Mouse (Mus musculus): ENCODE results near the gene Iqsec3.

The Iqsec3 gene

GRCm38 (mm10) chr6:121473093-121473821, at the start of gene Iqsec3:
Iqsec3 (minus strand) TSS chr6:121473678.
- peak; percentile 92 for DNase-seq

GRCm38 (mm10) chr6:121522106-121522705, 48.7 kb upstream of the Iqsec3 start:
- DNase-seq: no peak

GRCm38 (mm10) chr6:121521030-121521429, 47.6 kb upstream of the Iqsec3 start:
- DNase-seq: no peak

- DNase-seq: no peak
Measured at GRCm38 (mm10) chr6:121519896-121520295, 46.4 kb upstream of the Iqsec3 start.

GRCm38 (mm10) chr6:121519266-121519810, 45.9 kb upstream of the Iqsec3 start:
- DNase-seq: no peak

- no peak for DNase-seq
Measured at GRCm38 (mm10) chr6:121517726-121518125, 44.2 kb upstream of the Iqsec3 start.

- DNase-seq: no peak
Measured at GRCm38 (mm10) chr6:121510381-121510780, 36.9 kb upstream of the Iqsec3 start.

- DNase-seq: no peak
Measured at GRCm38 (mm10) chr6:121509871-121510270, 36.4 kb upstream of the Iqsec3 start.

GRCm38 (mm10) chr6:121508266-121508665, 34.8 kb upstream of the Iqsec3 start:
- DNase-seq: peak; percentile 48

GRCm38 (mm10) chr6:121501044-121501638, 27.7 kb upstream of the Iqsec3 start:
- peak; percentile 24 for DNase-seq

- DNase-seq: peak; percentile 64
Measured at GRCm38 (mm10) chr6:121499856-121500255, 26.4 kb upstream of the Iqsec3 start.

GRCm38 (mm10) chr6:121498819-121499535, 25.5 kb upstream of the Iqsec3 start:
- DNase-seq: peak; percentile 87

- DNase-seq: no peak
Measured at GRCm38 (mm10) chr6:121495606-121496005, 22.1 kb upstream of the Iqsec3 start.

GRCm38 (mm10) chr6:121495026-121495425, 21.5 kb upstream of the Iqsec3 start:
- DNase-seq: no peak

- no peak for DNase-seq
Measured at GRCm38 (mm10) chr6:121494319-121494718, 20.8 kb upstream of the Iqsec3 start.

GRCm38 (mm10) chr6:121491339-121491738, 17.9 kb upstream of the Iqsec3 start:
- no peak for DNase-seq

- no peak for DNase-seq
Measured at GRCm38 (mm10) chr6:121472273-121472672, 1.2 kb downstream of the Iqsec3 start.

GRCm38 (mm10) chr6:121468235-121468634, 5.2 kb downstream of the Iqsec3 start:
- DNase-seq: no peak

GRCm38 (mm10) chr6:121462628-121463340, 10.7 kb downstream of the Iqsec3 start:
- DNase-seq: no peak

- no peak for DNase-seq
Measured at GRCm38 (mm10) chr6:121457381-121457780, 16.1 kb downstream of the Iqsec3 start.

GRCm38 (mm10) chr6:121456651-121457050, 16.8 kb downstream of the Iqsec3 start:
- DNase-seq: no peak

Measured in retina, postnatal 1 day (tissue).